Mouse (Mus musculus): ENCODE results near the gene Ciart. TPM values are rescaled to one million over a fixed set of nuclear protein-coding genes. Genes with fewer than 3 reads are reported as not detected.
"Not testable (repeated sequence)": the region's sequence is repeated elsewhere in the genome, so short reads cannot be mapped to it uniquely, and the experiment has no call there.

The Ciart gene
- polyA plus RNA-seq, 1 experiment from 2014 or later = 1.00 TPM

- WGBS (ENCODE audit: insufficient replicate concordance) = 10% methylated on average over 15 of the region's 15 CpGs
- Histone ChIP-seq H3K9me3 (ENCODE audit: low read length) (no peaks in the 10 kb centered on the region), H3K9ac (replicated peaks) (peak overlapping the region; percentile 64), H3K36me3 (replicated peaks; ENCODE audit: insufficient read depth, low read length) (no peaks in the 10 kb centered on the region), H3K27ac (ENCODE audit: low read depth) (peak overlapping the region; percentile 88), H3K4me2 (ENCODE audit: low read depth, low read length) (peak overlapping the region; percentile 75), H3K27me3 (ENCODE audit: insufficient read depth, low read length) (peaks cover 37% of the 10 kb centered on the region), H3K4me1 (ENCODE audit: insufficient read depth) (peaks cover 27% of the 10 kb centered on the region), H3K4me3 (ENCODE audit: low read depth, low read length) (peak overlapping the region; percentile 31)
- TF ChIP-seq CTCF (IDR thresholded peaks at IDR 0.05; ENCODE audit: low read depth) (no peak), EP300 (IDR thresholded peaks at IDR 0.05; ENCODE audit: low read depth) (no peak)
- DNase-seq (peak; percentile 42), ATAC-seq (peak; percentile 81)
These were observed 21.9 kb upstream of the Ciart start for GRCm38 (mm10) chr3:95903753-95904502.

GRCm38 (mm10) chr3:95902643-95903042 is 20.6 kb upstream of the Ciart start:
- DNase-seq = no peak
- Histone ChIP-seq H3K27ac (ENCODE audit: low read depth) (no peak overlapping the region), H3K4me1 (ENCODE audit: insufficient read depth) (peaks cover 27% of the 10 kb centered on the region), H3K9ac (replicated peaks) (no peak overlapping the region; the same call in 1 of the 2 replicates), H3K4me3 (ENCODE audit: low read depth, low read length) (no peak overlapping the region), H3K36me3 (replicated peaks; ENCODE audit: insufficient read depth, low read length) (0 out of 2 replicates have a peak, but pooled peaks cover 4% of the 10 kb centered on the region), H3K9me3 (ENCODE audit: low read length) (no peaks in the 10 kb centered on the region), H3K4me2 (ENCODE audit: low read depth, low read length) (no peak overlapping the region), H3K27me3 (ENCODE audit: insufficient read depth, low read length) (peaks cover 35% of the 10 kb centered on the region)
- TF ChIP-seq EP300 (IDR thresholded peaks at IDR 0.05; ENCODE audit: low read depth) (no peak), CTCF (IDR thresholded peaks at IDR 0.05; ENCODE audit: low read depth) (no peak)
- ATAC-seq = no peak
- 36% methylated on average over 6 of the region's 6 CpGs for WGBS (ENCODE audit: insufficient replicate concordance)

DNA sequence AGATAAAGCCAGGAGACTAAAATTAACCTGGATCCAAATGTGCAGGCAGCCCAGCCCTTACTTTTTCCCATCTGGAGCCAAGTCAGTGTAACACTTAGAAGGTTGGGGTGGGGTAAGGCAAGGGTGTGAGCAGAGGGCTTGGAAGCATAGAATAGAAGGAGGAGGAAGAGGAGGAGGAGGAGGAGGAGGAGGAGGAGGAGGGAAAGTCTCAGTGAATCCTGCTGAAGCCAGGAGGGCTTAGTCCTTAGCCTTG is 20.2 kb upstream of the Ciart start:
- TF ChIP-seq CTCF (IDR thresholded peaks at IDR 0.05; ENCODE audit: low read depth) (no peak), EP300 (IDR thresholded peaks at IDR 0.05; ENCODE audit: low read depth) (no peak)
- Histone ChIP-seq H3K27ac (ENCODE audit: low read depth) (peak overlapping the region; percentile 45; the same call in 1 of the 2 replicates), H3K27me3 (ENCODE audit: insufficient read depth, low read length) (peaks cover 31% of the 10 kb centered on the region), H3K4me1 (ENCODE audit: insufficient read depth) (peaks cover 27% of the 10 kb centered on the region), H3K36me3 (replicated peaks; ENCODE audit: insufficient read depth, low read length) (0 out of 2 replicates have a peak, but pooled peaks cover 4% of the 10 kb centered on the region), H3K9me3 (ENCODE audit: low read length) (no peaks in the 10 kb centered on the region), H3K9ac (replicated peaks) (no peak overlapping the region; the same call in 1 of the 2 replicates), H3K4me3 (ENCODE audit: low read depth, low read length) (no peak overlapping the region), H3K4me2 (ENCODE audit: low read depth, low read length) (no peak overlapping the region)
- DNase-seq (no peak), ATAC-seq (no peak)

GRCm38 (mm10) chr3:95901616-95902372 is 19.7 kb upstream of the Ciart start:
- Histone ChIP-seq H3K9me3 (ENCODE audit: low read length) (no peaks in the 10 kb centered on the region), H3K9ac (replicated peaks) (no peak overlapping the region; the same call in 1 of the 2 replicates), H3K36me3 (replicated peaks; ENCODE audit: insufficient read depth, low read length) (0 out of 2 replicates have a peak, but pooled peaks cover 4% of the 10 kb centered on the region), H3K27ac (ENCODE audit: low read depth) (peak overlapping the region; percentile 45), H3K4me3 (ENCODE audit: low read depth, low read length) (no peak overlapping the region), H3K27me3 (ENCODE audit: insufficient read depth, low read length) (peaks cover 30% of the 10 kb centered on the region), H3K4me1 (ENCODE audit: insufficient read depth) (peaks cover 27% of the 10 kb centered on the region), H3K4me2 (ENCODE audit: low read depth, low read length) (no peak overlapping the region)
- ATAC-seq = no peak
- no peak for TF ChIP-seq EP300 (IDR thresholded peaks at IDR 0.05; ENCODE audit: low read depth)
- no peak for TF ChIP-seq CTCF (IDR thresholded peaks at IDR 0.05; ENCODE audit: low read depth)
- DNase-seq = no peak
- 65% methylated on average over 9 of the region's 9 CpGs for WGBS (ENCODE audit: insufficient replicate concordance)

GRCm38 (mm10) chr3:95899800-95900524 is 17.9 kb upstream of the Ciart start:
- no peak overlapping the region for H3K27ac ChIP-seq (ENCODE audit: low read depth)
- H3K27me3 ChIP-seq (ENCODE audit: insufficient read depth, low read length) = peaks cover 19% of the 10 kb centered on the region
- DNase-seq = no peak
- ATAC-seq = no peak
- no peak overlapping the region for H3K4me3 ChIP-seq (ENCODE audit: low read depth, low read length)
- H3K36me3 ChIP-seq (replicated peaks; ENCODE audit: insufficient read depth, low read length) = 0 out of 2 replicates have a peak, but pooled peaks cover 4% of the 10 kb centered on the region
- peaks cover 21% of the 10 kb centered on the region for H3K4me1 ChIP-seq (ENCODE audit: insufficient read depth)
- no peak overlapping the region for H3K9ac ChIP-seq (replicated peaks)
- TF ChIP-seq EP300 (IDR thresholded peaks at IDR 0.05; ENCODE audit: low read depth) = no peak
- TF ChIP-seq CTCF (IDR thresholded peaks at IDR 0.05; ENCODE audit: low read depth) = no peak
- WGBS (ENCODE audit: insufficient replicate concordance) = 59% methylated on average over 13 of the region's 13 CpGs
- H3K9me3 ChIP-seq (ENCODE audit: low read length) = no peaks in the 10 kb centered on the region
- no peak overlapping the region for H3K4me2 ChIP-seq (ENCODE audit: low read depth, low read length)

DNA sequence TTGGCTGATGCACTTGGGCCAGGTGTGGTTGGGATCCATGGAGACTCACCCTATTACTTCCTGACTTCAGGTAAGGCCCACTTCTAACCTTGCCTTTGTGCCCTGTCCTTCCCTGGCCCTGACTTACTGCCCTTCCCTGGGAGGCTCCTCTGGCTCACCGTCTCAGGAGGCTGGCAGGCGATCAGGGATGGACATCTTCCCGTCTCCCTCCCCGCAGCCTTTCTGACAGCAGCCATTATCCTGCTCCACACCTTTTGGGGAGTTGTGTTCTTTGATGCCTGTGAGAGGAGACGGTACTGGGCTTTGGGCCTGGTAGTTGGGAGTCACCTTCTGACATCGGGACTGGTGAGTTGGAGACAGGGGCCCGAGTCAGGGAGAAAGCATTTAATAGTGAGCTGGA is 13.4 kb upstream of the Ciart start:
- H3K27me3 ChIP-seq (ENCODE audit: insufficient read depth, low read length); H3K4me3 ChIP-seq (ENCODE audit: low read depth, low read length); ATAC-seq; H3K27ac ChIP-seq (ENCODE audit: low read depth); H3K36me3 ChIP-seq (replicated peaks; ENCODE audit: insufficient read depth, low read length); H3K9me3 ChIP-seq (ENCODE audit: low read length); H3K9ac ChIP-seq (replicated peaks); DNase-seq; H3K4me2 ChIP-seq (ENCODE audit: low read depth, low read length): not testable (repeated sequence)
- WGBS (ENCODE audit: insufficient replicate concordance) = 86% methylated on average over 7 of the region's 7 CpGs
- peaks cover 29% of the 10 kb centered on the region for H3K4me1 ChIP-seq (ENCODE audit: insufficient read depth)
